Mouse (Mus musculus): ENCODE measurements around the gene Ivd. TPM values are rescaled to one million over a fixed set of nuclear protein-coding genes. Genes with fewer than 3 reads are reported as not detected.

Gene Ivd
- polyA plus RNA-seq, 1 experiment from 2014 or later: 50.3 TPM

DNA sequence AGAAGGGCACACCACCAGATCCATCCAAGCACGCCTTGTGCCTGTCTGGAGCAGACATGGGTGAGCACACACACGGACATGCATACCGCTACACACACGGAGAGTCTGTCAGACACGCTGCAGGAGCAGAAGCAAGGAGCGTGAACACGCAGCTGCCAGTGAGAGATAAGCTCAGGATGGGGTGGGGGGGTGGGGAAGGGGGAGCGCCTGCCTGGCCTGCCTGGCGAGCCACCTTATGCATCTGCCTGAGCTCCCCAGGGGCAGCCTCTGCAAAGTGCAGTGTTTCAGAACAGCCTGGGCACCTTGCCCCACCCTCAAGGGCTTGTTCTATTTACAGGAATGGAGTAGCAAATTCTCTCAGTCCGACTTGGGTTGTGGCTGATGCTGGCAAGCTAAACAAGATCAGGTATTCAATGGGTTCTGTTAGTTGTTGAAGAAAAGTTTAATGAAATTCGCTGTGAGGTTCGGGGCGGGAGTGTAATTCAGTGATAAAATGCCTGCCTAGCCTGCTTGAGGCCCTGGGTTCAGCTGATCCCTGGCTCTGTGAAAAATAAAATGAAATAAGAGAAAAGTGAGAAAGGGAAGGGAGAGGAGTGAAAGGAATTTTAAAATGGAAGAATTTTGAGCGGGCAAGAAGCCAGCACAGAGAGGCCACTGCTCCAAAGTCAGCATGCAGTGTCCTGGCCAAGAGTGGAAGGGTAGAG lies 26.2 kb downstream of the Ivd start:
- 10% methylated on average over 14 of the region's 14 CpGs for WGBS (ENCODE audit: insufficient replicate concordance)
- Histone ChIP-seq H3K36me3 (ENCODE audit: control insufficient read depth, insufficient read depth) (no peaks in the 10 kb centered on the region), H3K9me3 (replicated peaks; ENCODE audit: control insufficient read depth, low read length) (no peaks in the 10 kb centered on the region), H3K4me3 (ENCODE audit: low read depth, low read length) (peak overlapping the region; percentile 47), H3K4me2 (ENCODE audit: low read depth, low read length) (peak overlapping the region; percentile 81), H3K4me1 (ENCODE audit: control insufficient read depth, low read depth, low read length) (peaks cover 29% of the 10 kb centered on the region), H3K27ac (ENCODE audit: low read length) (peak overlapping the region; percentile 89), H3K27me3 (ENCODE audit: control insufficient read depth, insufficient read depth, low read depth, low read length) (peaks cover 3% of the 10 kb centered on the region), H3K9ac (ENCODE audit: low read depth, low read length) (peak overlapping the region; percentile 55)
- peak; percentile 91 for ATAC-seq (ENCODE audit: low read depth)

DNA sequence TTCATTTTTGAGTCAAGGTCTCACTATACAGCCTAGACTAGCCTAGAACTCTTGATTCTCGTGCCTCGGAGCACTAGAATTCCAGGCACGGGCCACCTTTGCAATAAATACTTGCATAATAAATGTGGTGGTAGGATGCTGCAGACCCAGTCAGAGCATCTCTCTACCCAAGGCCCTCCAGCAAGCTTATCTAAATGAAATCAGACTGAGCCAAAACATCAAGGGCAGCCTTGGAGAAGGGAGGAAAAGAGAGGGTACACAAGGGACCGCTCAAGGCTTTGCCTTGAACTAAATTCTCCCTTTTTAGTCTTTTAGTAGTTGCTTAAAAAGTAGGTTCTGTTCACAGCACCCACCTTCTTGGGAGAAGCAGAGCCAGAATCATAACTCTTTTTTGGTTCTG lies 29.4 kb downstream of the Ivd start:
- H3K4me1 ChIP-seq (ENCODE audit: control insufficient read depth, low read depth, low read length): peaks cover 26% of the 10 kb centered on the region
- WGBS (ENCODE audit: insufficient replicate concordance): 77% methylated on average over 4 of the region's 4 CpGs
- ATAC-seq (ENCODE audit: low read depth): no peak
- H3K4me3 ChIP-seq (ENCODE audit: low read depth, low read length): no peak overlapping the region
- peaks cover 28% of the 10 kb centered on the region for H3K27me3 ChIP-seq (ENCODE audit: control insufficient read depth, insufficient read depth, low read depth, low read length)
- H3K9ac ChIP-seq (ENCODE audit: low read depth, low read length): no peak overlapping the region
- H3K9me3 ChIP-seq (replicated peaks; ENCODE audit: control insufficient read depth, low read length): no peaks in the 10 kb centered on the region
- H3K36me3 ChIP-seq (ENCODE audit: control insufficient read depth, insufficient read depth): no peaks in the 10 kb centered on the region
- H3K4me2 ChIP-seq (ENCODE audit: low read depth, low read length): no peak overlapping the region
- H3K27ac ChIP-seq (ENCODE audit: low read length): no peak overlapping the region

GRCm38 (mm10) chr2:118895990-118896913 lies 34.5 kb downstream of the Ivd start:
- 3% methylated on average over 38 of the region's 38 CpGs for WGBS (ENCODE audit: insufficient replicate concordance)
- H3K9ac ChIP-seq (ENCODE audit: low read depth, low read length): no peak overlapping the region
- peaks cover 76% of the 10 kb centered on the region for H3K27me3 ChIP-seq (ENCODE audit: control insufficient read depth, insufficient read depth, low read depth, low read length)
- no peak for ATAC-seq (ENCODE audit: low read depth)
- H3K4me3 ChIP-seq (ENCODE audit: low read depth, low read length): peak overlapping the region; percentile 45
- H3K36me3 ChIP-seq (ENCODE audit: control insufficient read depth, insufficient read depth): no peaks in the 10 kb centered on the region
- H3K9me3 ChIP-seq (replicated peaks; ENCODE audit: control insufficient read depth, low read length): no peaks in the 10 kb centered on the region
- no peak overlapping the region for H3K27ac ChIP-seq (ENCODE audit: low read length)
- peak overlapping the region; percentile 60 for H3K4me2 ChIP-seq (ENCODE audit: low read depth, low read length)
- peaks cover 29% of the 10 kb centered on the region for H3K4me1 ChIP-seq (ENCODE audit: control insufficient read depth, low read depth, low read length)

DNA sequence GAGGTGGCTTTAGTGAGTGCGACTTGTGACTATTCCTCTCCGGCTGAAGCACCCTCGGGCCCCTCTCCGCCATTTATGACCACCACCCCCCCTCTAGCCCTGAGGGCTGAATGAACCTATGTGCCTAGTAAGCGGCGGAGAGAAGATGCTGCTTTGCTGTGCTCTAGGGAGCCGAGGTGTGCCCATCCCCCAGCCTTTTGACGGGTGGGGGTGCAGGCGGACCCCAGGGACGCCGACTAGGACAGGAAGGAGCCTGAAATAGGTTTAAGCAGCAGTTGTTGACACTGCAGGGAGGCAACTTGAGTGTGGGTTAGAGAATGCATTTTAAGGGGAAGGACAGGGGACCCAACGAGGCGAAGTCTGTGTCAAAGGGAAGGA lies 35.1 kb downstream of the Ivd start:
- Histone ChIP-seq H3K9ac (ENCODE audit: low read depth, low read length) (no peak overlapping the region), H3K4me2 (ENCODE audit: low read depth, low read length) (peak overlapping the region; percentile 60), H3K4me1 (ENCODE audit: control insufficient read depth, low read depth, low read length) (peaks cover 29% of the 10 kb centered on the region), H3K4me3 (ENCODE audit: low read depth, low read length) (peak overlapping the region; percentile 45), H3K27me3 (ENCODE audit: control insufficient read depth, insufficient read depth, low read depth, low read length) (peaks cover 75% of the 10 kb centered on the region), H3K27ac (ENCODE audit: low read length) (no peak overlapping the region), H3K36me3 (ENCODE audit: control insufficient read depth, insufficient read depth) (no peaks in the 10 kb centered on the region), H3K9me3 (replicated peaks; ENCODE audit: control insufficient read depth, low read length) (no peaks in the 10 kb centered on the region)
- 3% methylated on average over 13 of the region's 13 CpGs for WGBS (ENCODE audit: insufficient replicate concordance)
- ATAC-seq (ENCODE audit: low read depth): no peak

DNA sequence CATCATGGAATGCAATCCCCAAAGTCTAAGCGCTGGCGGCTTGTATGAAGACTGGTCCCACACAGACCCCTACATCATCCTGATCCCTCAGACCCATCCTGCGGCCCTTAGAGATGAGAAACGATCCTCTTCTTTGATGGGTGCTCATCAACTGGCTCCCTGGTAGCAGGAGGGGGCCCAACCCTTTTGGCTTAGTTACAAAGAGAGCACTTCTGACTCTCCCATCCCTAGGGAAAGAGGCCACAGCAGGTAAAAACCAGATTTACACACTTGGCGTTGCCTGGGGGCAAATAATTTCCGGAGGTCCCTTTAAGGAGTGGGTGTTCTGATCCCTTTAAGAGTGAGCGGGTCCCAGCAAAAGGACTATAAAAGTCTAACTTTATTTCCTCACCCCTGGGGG lies 35.6 kb downstream of the Ivd start:
- no peak overlapping the region for H3K4me2 ChIP-seq (ENCODE audit: low read depth, low read length)
- H3K9ac ChIP-seq (ENCODE audit: low read depth, low read length): no peak overlapping the region
- peaks cover 30% of the 10 kb centered on the region for H3K4me1 ChIP-seq (ENCODE audit: control insufficient read depth, low read depth, low read length)
- no peak for ATAC-seq (ENCODE audit: low read depth)
- no peaks in the 10 kb centered on the region for H3K9me3 ChIP-seq (replicated peaks; ENCODE audit: control insufficient read depth, low read length)
- H3K36me3 ChIP-seq (ENCODE audit: control insufficient read depth, insufficient read depth): no peaks in the 10 kb centered on the region
- WGBS (ENCODE audit: insufficient replicate concordance): 5% methylated on average over 7 of the region's 7 CpGs
- H3K27ac ChIP-seq (ENCODE audit: low read length): no peak overlapping the region
- peak overlapping the region; percentile 45; the same call in 1 of the 2 replicates for H3K4me3 ChIP-seq (ENCODE audit: low read depth, low read length)
- peaks cover 73% of the 10 kb centered on the region for H3K27me3 ChIP-seq (ENCODE audit: control insufficient read depth, insufficient read depth, low read depth, low read length)

GRCm38 (mm10) chr2:118897808-118898207 lies 36.1 kb downstream of the Ivd start:
- no peak overlapping the region for H3K27ac ChIP-seq (ENCODE audit: low read length)
- WGBS (ENCODE audit: insufficient replicate concordance): 2% methylated on average over 11 of the region's 11 CpGs
- H3K9me3 ChIP-seq (replicated peaks; ENCODE audit: control insufficient read depth, low read length): no peaks in the 10 kb centered on the region
- H3K27me3 ChIP-seq (ENCODE audit: control insufficient read depth, insufficient read depth, low read depth, low read length): peaks cover 73% of the 10 kb centered on the region
- no peaks in the 10 kb centered on the region for H3K36me3 ChIP-seq (ENCODE audit: control insufficient read depth, insufficient read depth)
- H3K4me2 ChIP-seq (ENCODE audit: low read depth, low read length): no peak overlapping the region
- H3K4me3 ChIP-seq (ENCODE audit: low read depth, low read length): no peak overlapping the region
- H3K4me1 ChIP-seq (ENCODE audit: control insufficient read depth, low read depth, low read length): peaks cover 34% of the 10 kb centered on the region
- H3K9ac ChIP-seq (ENCODE audit: low read depth, low read length): no peak overlapping the region
- no peak for ATAC-seq (ENCODE audit: low read depth)

DNA sequence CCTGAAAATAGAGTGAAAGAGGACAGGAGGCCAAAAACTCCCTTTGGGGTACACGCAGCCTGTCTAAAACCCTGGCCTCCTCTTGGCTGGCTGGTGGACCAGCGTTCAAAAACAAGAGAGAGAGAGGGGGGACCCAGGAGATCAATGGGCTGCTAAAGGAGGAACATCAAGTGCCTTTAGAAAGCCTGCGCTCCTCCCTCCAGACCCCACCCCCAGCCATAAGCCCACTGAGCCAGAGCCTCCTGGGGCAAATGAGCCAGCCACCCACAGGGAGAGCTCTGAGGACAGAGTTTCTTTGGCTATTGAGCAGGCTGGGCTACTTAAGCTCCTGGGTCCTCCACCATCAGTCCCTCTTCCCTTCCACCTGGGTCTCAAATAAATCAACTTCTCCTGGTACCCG lies 37.0 kb downstream of the Ivd start:
- peaks cover 44% of the 10 kb centered on the region for H3K4me1 ChIP-seq (ENCODE audit: control insufficient read depth, low read depth, low read length)
- ATAC-seq (ENCODE audit: low read depth): no peak
- no peaks in the 10 kb centered on the region for H3K9me3 ChIP-seq (replicated peaks; ENCODE audit: control insufficient read depth, low read length)
- peaks cover 72% of the 10 kb centered on the region for H3K27me3 ChIP-seq (ENCODE audit: control insufficient read depth, insufficient read depth, low read depth, low read length)
- no peak overlapping the region for H3K4me2 ChIP-seq (ENCODE audit: low read depth, low read length)
- H3K4me3 ChIP-seq (ENCODE audit: low read depth, low read length): no peak overlapping the region
- 10% methylated on average over 4 of the region's 4 CpGs for WGBS (ENCODE audit: insufficient replicate concordance)
- H3K9ac ChIP-seq (ENCODE audit: low read depth, low read length): no peak overlapping the region
- H3K27ac ChIP-seq (ENCODE audit: low read length): no peak overlapping the region
- H3K36me3 ChIP-seq (ENCODE audit: control insufficient read depth, insufficient read depth): no peaks in the 10 kb centered on the region

DNA sequence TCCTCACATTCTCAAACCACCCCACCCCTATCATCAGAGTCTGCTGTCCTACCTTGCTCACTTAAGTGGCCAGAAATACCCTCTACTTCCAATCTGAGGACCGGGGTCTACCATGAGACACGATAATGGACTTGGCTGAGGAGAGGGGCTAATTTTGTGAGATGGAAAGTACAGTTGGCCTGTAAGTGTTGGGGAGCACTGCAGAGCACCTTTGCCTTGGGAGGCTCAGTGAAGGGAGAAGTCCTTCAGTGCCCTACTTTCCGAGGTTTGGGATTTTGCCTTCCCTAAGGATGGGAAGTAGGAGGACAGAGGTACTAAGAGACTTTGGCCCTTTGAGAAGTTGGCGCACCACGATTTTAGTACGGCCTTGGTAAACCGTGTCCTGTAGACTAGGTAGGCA lies 37.6 kb downstream of the Ivd start:
- Histone ChIP-seq H3K9me3 (replicated peaks; ENCODE audit: control insufficient read depth, low read length) (no peaks in the 10 kb centered on the region), H3K27ac (ENCODE audit: low read length) (no peak overlapping the region), H3K27me3 (ENCODE audit: control insufficient read depth, insufficient read depth, low read depth, low read length) (peaks cover 67% of the 10 kb centered on the region), H3K4me1 (ENCODE audit: control insufficient read depth, low read depth, low read length) (peaks cover 49% of the 10 kb centered on the region), H3K36me3 (ENCODE audit: control insufficient read depth, insufficient read depth) (no peaks in the 10 kb centered on the region), H3K9ac (ENCODE audit: low read depth, low read length) (no peak overlapping the region), H3K4me3 (ENCODE audit: low read depth, low read length) (no peak overlapping the region), H3K4me2 (ENCODE audit: low read depth, low read length) (no peak overlapping the region)
- ATAC-seq (ENCODE audit: low read depth): no peak
- WGBS (ENCODE audit: insufficient replicate concordance): 19% methylated on average over 7 of the region's 7 CpGs
